Mouse (Mus musculus): ENCODE data around the gene Cops9.

DNA sequence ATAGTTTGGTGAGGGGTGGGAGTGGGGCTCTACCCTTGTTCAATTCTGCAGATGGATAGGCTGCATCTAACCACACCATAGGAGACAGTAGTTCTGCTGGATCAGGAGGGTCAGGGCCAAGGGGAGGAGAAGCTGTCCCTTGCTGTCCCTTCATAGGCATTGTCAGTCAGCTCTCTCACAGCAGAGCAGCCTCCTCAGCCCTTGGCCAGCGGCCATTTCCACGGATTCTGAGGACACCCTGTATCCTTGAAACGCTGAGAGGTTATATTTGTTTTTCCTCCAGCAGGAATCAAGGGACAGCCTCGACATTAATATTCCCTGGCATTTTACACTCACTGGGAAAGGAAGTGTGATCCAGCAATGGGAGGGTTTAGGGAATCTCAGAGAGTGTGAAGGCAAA, 23.4 kb downstream of the Cops9 start:
- no peak for TF ChIP-seq CTCF (IDR thresholded peaks at IDR 0.05; ENCODE audit: low read depth, low read length)
- no peak for TF ChIP-seq POLR2A (IDR thresholded peaks at IDR 0.05; ENCODE audit: extremely low read depth, insufficient read depth, low read length)

Measured in liver, adult 2 months (tissue).